Mouse (Mus musculus) left cerebral cortex, adult 6 months (tissue): ENCODE measurements around the gene Xcl1. TPM values are rescaled to one million over a fixed set of nuclear protein-coding genes. Genes with fewer than 3 reads are reported as not detected.

Experiments used
- long read RNA-seq, 2 experiments: library from polyadenylated mRNA; unstranded; transcript quantifications; one replicate each; pipeline ENCODE4 v2.0.0; 2019 to 2020
- polyA plus RNA-seq: library from polyadenylated mRNA; unstranded; fragments of <200 nt; fragmentation: Nextera tagmentation; gene quantifications from 2 replicates; pipeline ENCODE4 v1.2.3, GENCODE M21; 2021

Gene Xcl1
- 0.45 TPM in 1 of 2 replicates, not detected in the other for polyA plus RNA-seq
- long read RNA-seq, experiment 1: 0 reads
- long read RNA-seq, experiment 2: 0 reads

GRCm38 (mm10) chr1:164935477-164936044 is at the start of gene Xcl1:
Gene Xcl1, minus strand, starts transcription at chr1:164935527.

Other genes starting within 250 kb of the Xcl1 start
- gene Dpt, start 138.9 kb downstream of the Xcl1 start, polyA plus RNA-seq: 0.08 and 0.18 TPM in 2 replicates
- not detected in 2 replicates for gene Tbx19, start 225.2 kb upstream of the Xcl1 start, polyA plus RNA-seq